Comparison of ENCODE assay signal across 14 mouse cellular contexts in the genomic region with DNA sequence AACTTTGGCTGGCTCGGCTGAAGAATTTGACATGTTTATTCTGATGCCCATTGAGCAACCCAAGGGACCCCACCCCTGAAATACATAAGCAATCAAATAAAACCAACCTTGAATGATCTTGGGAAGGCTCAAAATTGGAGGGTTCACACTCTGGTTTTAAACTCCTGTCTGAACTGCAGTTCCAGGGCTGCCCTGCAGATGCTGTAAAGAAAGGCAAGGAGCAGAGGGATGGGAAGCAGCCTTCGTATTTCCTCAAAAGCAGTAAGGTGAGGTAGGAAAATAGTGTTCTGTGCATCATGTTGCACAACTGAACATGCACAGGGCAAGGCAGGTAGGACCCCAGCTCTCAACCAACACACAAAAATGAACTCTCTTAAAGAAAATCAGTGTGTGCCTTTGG.
"Had no signal": no experiment of that assay in that cellular context is flagged by ENCODE, and none has a peak within 500 bp of the region (broad histone marks: within the 10 kb centered on the region; RNA-seq: fewer than 3 reads in every experiment).

No protein-coding gene starts in this region.

- H3K27me3 ChIP-seq: limb, embryonic 15.5 days; liver, embryonic 13.5 days; megakaryocyte, embryonic 14.5 days had no signal

- H3K9ac ChIP-seq: limb, embryonic 15.5 days; liver, embryonic 13.5 days; liver, postnatal 0 days had no signal

- H3K36me3 ChIP-seq: limb, embryonic 15.5 days; liver, embryonic 13.5 days had no signal

- H3K4me3 ChIP-seq: limb, embryonic 15.5 days; liver, embryonic 13.5 days; megakaryocyte, embryonic 14.5 days had no signal

- H3K4me1 ChIP-seq: limb, embryonic 15.5 days; liver, embryonic 13.5 days; megakaryocyte, embryonic 14.5 days had no signal

- H3K9me3 ChIP-seq: limb, embryonic 15.5 days; liver, embryonic 13.5 days; megakaryocyte, embryonic 14.5 days had no signal

- H3K27ac ChIP-seq: kidney, postnatal 0 days; limb, embryonic 15.5 days; liver, embryonic 13.5 days; macrophage had no signal

- H3K4me2 ChIP-seq: limb, embryonic 15.5 days; liver, embryonic 13.5 days; midbrain, embryonic 11.5 days had no signal

- DNase-seq: kidney, adult 11 months; kidney, adult 9 months; kidney, postnatal 36 days; liver, embryonic 13.5 days; liver, postnatal 0 days; right cerebral cortex, postnatal 14 days; thymus, adult 18-20 months; thymus, postnatal 14 days had no signal

- ATAC-seq: liver, postnatal 0 days; midbrain, embryonic 16.5 days had no signal
